Mouse (Mus musculus) embryo, embryonic 11 days (tissue): ENCODE results near the gene Vmn2r74.

ENCODE experiments used
- DNase-seq: peaks from one replicate; pipeline ENCODE4 v3.0.0-alpha.2; 2015

Vmn2r74 gene

GRCm38 (mm10) chr7:85961529-85961928 is at the start of gene Vmn2r74:
TSS of gene Vmn2r74 (minus strand) at chr7:85961629.
- no peak for DNase-seq

- no peak for DNase-seq
Observed at GRCm38 (mm10) chr7:86007533-86007932, 46.1 kb upstream of the Vmn2r74 start.
